Mouse (Mus musculus) embryonic stem cell, embryonic (primary cell): ENCODE results near the gene Hagh.

Experiments
- CTCF ChIA-PET, 4 experiments: fragments of 300-600 bp in 2 of 4; fragments of 350-600 bp in 2 of 4; sonication (Branson Sonifier 250); formaldehyde crosslinking; loops; one replicate each; lab custom pipeline; 2022; ENCODE audit warnings: inconsistent platforms in 2 of 4; lab: Charles Lee
- POLR2A ChIA-PET, 4 experiments: fragments of 300-600 bp in 2 of 4; fragments of 350-600 bp in 2 of 4; sonication (Branson Sonifier 250); formaldehyde crosslinking; loops; one replicate each; lab custom pipeline; 2022; ENCODE audit warnings: antibody characterized with exemption in 4 of 4, inconsistent platforms in 1 of 4; lab: Charles Lee

The Hagh gene

GRCm38 (mm10) chr17:24898041-24898854 is 58.3 kb downstream of the Hagh start:
- ChIA-PET CTCF (interaction anchor here in 1 of 4 experiments (0.6 kb wide), 1 partner anchor 47 kb away, joined by 3 read pairs; no protein-coding TSS in a partner anchor), POLR2A (interaction anchor here in 3 of 4 experiments (0.6 to 18.3 kb wide), 5 partner anchors 9 to 54 kb away, joined by 3 to 338 read pairs (median 9); partner anchors contain the start of genes Fahd1 (in 1 of the 3), Igfals (in 1 of the 3), Nubp2 (in 1 of the 3) and Spsb3 (in 1 of the 3))

GRCm38 (mm10) chr17:24899153-24899552 is 59.2 kb downstream of the Hagh start:
- CTCF ChIA-PET, result interaction anchor here in 1 of 4 experiments (0.6 kb wide), 1 partner anchor 46 kb away, joined by 3 read pairs; no protein-coding TSS in a partner anchor
- POLR2A ChIA-PET, result interaction anchor here (0.6 to 2.9 kb wide), 9 partner anchors 8 to 208 kb away, joined by 3 to 18 read pairs (median 4); partner anchors contain the start of genes Fahd1 (in 2 of the 4), Nubp2 (in 2 of the 4), Spsb3 (in 2 of the 4) and Mapk8ip3 (in 1 of the 4)

GRCm38 (mm10) chr17:24900014-24900413 is 60.1 kb downstream of the Hagh start:
- POLR2A ChIA-PET, result interaction anchor here in 3 of 4 experiments (0.8 to 2.9 kb wide), 9 partner anchors 9 to 50 kb away, joined by 3 to 18 read pairs (median 4); partner anchors contain the start of genes Fahd1 (in 2 of the 3), Nubp2 (in 2 of the 3), Spsb3 (in 2 of the 3) and Mapk8ip3 (in 1 of the 3)
- CTCF ChIA-PET, result no interaction called here

GRCm38 (mm10) chr17:24902124-24902523 is 62.2 kb downstream of the Hagh start:
- CTCF ChIA-PET, result interaction anchor here in 1 of 4 experiments (0.7 kb wide), 1 partner anchor 146 kb away, joined by 3 read pairs; no protein-coding TSS in a partner anchor
- POLR2A ChIA-PET, result interaction anchor here in 2 of 4 experiments (0.8 to 2.6 kb wide), 6 partner anchors 11 to 58 kb away, joined by 3 to 7 read pairs (median 4); partner anchors contain the start of gene Jpt2 (in 1 of the 2)

DNA sequence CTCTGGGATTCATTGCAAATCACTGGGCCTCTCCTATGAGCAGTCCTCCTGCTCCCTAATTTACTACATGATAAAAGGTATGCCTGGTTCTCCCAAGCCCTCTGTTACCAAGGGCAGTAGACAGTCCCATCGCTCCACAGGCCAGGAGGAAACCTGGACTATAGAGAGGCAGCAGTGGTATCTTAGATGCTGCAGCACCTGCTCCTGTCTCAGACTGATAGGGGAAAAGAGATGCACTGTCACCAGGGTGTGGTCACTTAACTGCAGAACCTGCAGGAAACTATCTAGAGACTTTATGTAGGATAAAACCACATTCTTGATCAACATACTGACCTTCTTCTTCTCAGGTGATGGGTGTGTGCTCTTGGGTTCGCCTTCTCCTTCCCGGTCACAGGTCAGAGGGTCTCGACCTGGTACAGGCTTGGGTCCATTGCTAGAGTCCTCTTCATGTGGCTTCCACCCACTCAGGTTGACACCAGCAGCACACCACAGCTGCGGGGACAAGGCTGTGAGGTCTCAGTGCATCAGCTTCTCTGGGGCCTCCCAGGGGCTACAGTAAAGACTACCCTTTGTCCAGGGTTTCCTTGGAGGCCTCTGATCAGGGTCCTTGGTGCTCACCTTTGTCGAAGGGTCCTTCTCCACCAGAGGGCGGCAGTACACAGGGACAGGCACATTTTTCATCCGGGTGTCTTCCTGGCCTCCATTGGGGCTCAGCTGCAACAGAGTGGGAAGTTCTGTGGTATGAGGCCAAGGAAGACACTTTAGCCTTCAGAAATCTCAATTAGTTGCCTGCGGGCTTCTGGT is 62.9 kb downstream of the Hagh start:
- POLR2A ChIA-PET, result interaction anchor here in 2 of 4 experiments (1.0 to 2.6 kb wide), 7 partner anchors 8 to 57 kb away, joined by 3 to 7 read pairs (median 3); partner anchors contain the start of genes Eme2 (in 1 of the 2), Jpt2 (in 1 of the 2) and Mrps34 (in 1 of the 2)
- CTCF ChIA-PET, result interaction anchor here in 3 of 4 experiments (0.6 to 1.7 kb wide), 7 partner anchors 8 to 918 kb away, joined by 3 to 7 read pairs (median 3); partner anchors contain the start of genes Eme2 (in 1 of the 3), Mrps34 (in 1 of the 3), Nubp2 (in 1 of the 3) and Spsb3 (in 1 of the 3)

GRCm38 (mm10) chr17:24903767-24904166 is 63.8 kb downstream of the Hagh start:
- CTCF ChIA-PET, result interaction anchor here in 3 of 4 experiments (0.6 to 1.7 kb wide), 6 partner anchors 9 to 179 kb away, joined by 3 to 4 read pairs (median 3); partner anchors contain the start of genes Eme2 (in 1 of the 3), Mrps34 (in 1 of the 3), Nubp2 (in 1 of the 3) and Spsb3 (in 1 of the 3)
- POLR2A ChIA-PET, result interaction anchor here in 2 of 4 experiments (1.0 to 2.6 kb wide), 3 partner anchors 9 to 31 kb away, joined by 3 to 7 read pairs (median 3); partner anchors contain the start of genes Eme2 (in 1 of the 2) and Mrps34 (in 1 of the 2)

DNA sequence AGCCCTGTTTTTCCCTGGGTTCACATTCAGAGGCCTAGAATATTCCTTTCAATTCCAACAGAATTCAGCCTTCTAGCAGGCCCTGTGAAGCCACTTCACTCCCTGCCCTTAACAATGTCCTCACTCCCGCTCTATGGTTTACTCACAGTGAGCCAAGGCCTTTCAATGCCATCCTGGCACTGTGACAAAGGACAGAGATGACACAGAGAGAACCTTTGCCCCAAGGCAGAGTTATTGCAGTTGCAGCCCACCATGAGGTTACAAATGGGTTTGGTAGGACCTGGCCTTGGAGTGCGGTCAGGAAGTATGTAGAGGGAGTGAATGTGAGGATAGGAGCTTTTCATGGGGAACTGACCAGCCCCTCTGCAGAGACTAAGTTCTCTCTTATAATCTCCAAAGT is 67.6 kb downstream of the Hagh start:
- ChIA-PET POLR2A (interaction anchor here in 3 of 4 experiments (0.7 to 2.0 kb wide), 6 partner anchors 9 to 178 kb away, joined by 3 to 5 read pairs (median 3); partner anchors contain the start of genes Eme2 (in 2 of the 3) and Mrps34 (in 2 of the 3)), CTCF (no interaction called here)

- CTCF ChIA-PET, result no interaction called here
Measured at GRCm38 (mm10) chr17:24913984-24914383, 74.0 kb downstream of the Hagh start.

More at GRCm38 (mm10) chr17:24913984-24914383, 74.0 kb downstream of the Hagh start:
- POLR2A ChIA-PET, result interaction anchor here in 1 of 4 experiments (0.5 to 1.3 kb wide), 2 partner anchors 23 to 227 kb away, joined by 3 read pairs; partner anchors contain the start of gene Mapk8ip3
